Mouse (Mus musculus) bone marrow, adult 2 months (tissue): Measurements from ENCODE around the gene Gpatch4.

Experiments
- CTCF ChIP-seq: fragments of 200-500 bp; IDR thresholded peaks from 2 replicates; pipeline ENCODE4 v1.5.1; 2011; ENCODE audit warnings: low read length, control low read depth; ENCODE audit not compliant: control insufficient read depth, insufficient read depth
- POLR2A ChIP-seq: fragments of 200-500 bp; IDR thresholded peaks from 2 replicates; pipeline ENCODE4 v1.6.1; 2011; ENCODE audit warnings: low read depth, mild to moderate bottlenecking, control low read depth, low read length, borderline replicate concordance; ENCODE audit not compliant: control insufficient read depth

DNA sequence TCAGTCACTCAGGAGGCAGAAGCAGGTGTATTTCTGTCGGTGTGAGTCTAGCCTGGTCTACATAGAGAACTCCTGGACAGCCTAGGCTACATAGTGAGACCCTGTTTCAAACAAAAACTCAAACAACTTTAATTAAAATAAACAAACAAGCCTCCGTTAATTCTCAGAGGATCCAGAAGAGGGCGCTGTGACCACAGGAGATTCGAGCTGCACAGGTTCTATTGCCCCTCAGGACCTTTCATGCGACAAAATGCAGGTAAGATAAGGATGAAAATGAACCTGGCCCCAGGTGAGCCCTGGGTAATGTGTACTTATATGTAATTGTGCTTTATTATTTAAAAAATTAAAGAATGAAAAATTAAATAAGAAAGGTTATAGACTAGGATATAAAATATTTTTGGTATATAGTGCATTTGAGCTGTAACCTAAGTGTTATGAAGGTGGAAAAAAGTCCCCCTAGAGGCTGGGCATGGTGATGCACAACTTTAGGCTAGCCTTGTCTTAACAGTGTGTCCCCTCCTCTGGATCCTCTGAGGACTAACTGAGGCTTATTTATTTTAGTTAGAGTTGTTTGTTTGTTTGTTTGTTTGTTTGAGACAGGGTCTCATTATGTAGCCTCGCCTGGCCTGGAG lies 32.2 kb upstream of the Gpatch4 start:
- TF ChIP-seq CTCF, result peak; percentile 48
- no peak for TF ChIP-seq POLR2A
